In genomic region chr16:57914506-57914905, GRCm38 (mm10) we compare ENCODE assay signal across 16 mouse cellular contexts.
"Had no signal": no experiment of that assay in that cellular context is flagged by ENCODE, and none has a peak within 500 bp of the region (broad histone marks: within the 10 kb centered on the region; RNA-seq: fewer than 3 reads in every experiment).

No protein-coding gene starts in this region.

- H3K4me3 ChIP-seq: neural tube, embryonic 12.5 days; neural tube, embryonic 13.5 days; neural tube, embryonic 15.5 days; stomach, embryonic 15.5 days had no signal

- H3K9ac ChIP-seq: neural tube, embryonic 12.5 days; neural tube, embryonic 13.5 days; neural tube, embryonic 15.5 days; stomach, embryonic 15.5 days had no signal

- H3K9me3 ChIP-seq: neural tube, embryonic 12.5 days; neural tube, embryonic 13.5 days; neural tube, embryonic 15.5 days; stomach, embryonic 15.5 days had no signal

- H3K27me3 ChIP-seq: neural tube, embryonic 12.5 days; neural tube, embryonic 13.5 days; neural tube, embryonic 15.5 days; stomach, embryonic 15.5 days had no signal

- H3K4me2 ChIP-seq: neural tube, embryonic 12.5 days; neural tube, embryonic 13.5 days; neural tube, embryonic 15.5 days; stomach, embryonic 15.5 days had no signal

- DNase-seq: retina, postnatal 1 day; right cerebral cortex, adult 18-20 months; right cerebral cortex, postnatal 14 days; right cerebral cortex, postnatal 25 days; right cerebral cortex, postnatal 4 days; spleen, adult 18-20 months; thymus, adult 18-20 months; thymus, adult 2 months; thymus, postnatal 14 days; thymus, postnatal 25 days; thymus, postnatal 36 days; thymus, postnatal 4 days had no signal

- H3K27ac ChIP-seq: neural tube, embryonic 12.5 days; neural tube, embryonic 13.5 days; neural tube, embryonic 15.5 days; stomach, embryonic 15.5 days had no signal

- H3K36me3 ChIP-seq: neural tube, embryonic 12.5 days; neural tube, embryonic 13.5 days; neural tube, embryonic 15.5 days; stomach, embryonic 15.5 days had no signal

- H3K4me1 ChIP-seq: neural tube, embryonic 12.5 days; neural tube, embryonic 13.5 days; neural tube, embryonic 15.5 days; stomach, embryonic 15.5 days had no signal
